ENCODE assay signal across 8 mouse cellular contexts in the genomic region with DNA sequence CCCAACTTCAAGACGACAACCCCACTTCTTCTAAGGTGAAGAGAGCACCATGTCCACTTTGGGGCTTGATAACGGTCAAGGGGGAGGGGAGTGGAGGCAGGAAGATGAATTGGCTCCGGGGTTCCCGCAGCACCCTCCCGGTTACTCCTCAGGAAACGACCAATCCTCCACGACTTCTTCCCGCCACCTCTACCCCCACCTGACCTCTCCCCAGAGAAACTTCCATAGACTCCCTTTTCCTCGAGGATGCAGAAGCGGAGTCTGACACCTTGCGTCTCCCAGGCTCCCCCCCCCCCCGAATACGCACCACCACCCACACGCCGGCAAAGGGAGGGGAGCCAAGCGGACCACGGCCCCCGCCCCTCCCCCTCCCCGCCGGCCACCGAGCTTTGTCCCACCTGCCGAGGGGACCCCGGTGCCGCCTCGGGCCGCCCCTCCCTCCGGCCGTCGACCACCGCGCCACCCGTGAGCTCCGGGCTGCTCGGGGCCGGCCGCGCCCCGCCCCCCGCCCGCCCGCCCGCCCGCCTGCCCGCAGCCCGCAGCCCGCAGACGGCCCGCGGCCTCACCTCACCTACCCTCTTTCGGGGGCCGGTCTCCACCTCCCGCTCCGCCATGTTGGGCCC. TPM values are rescaled to one million over a fixed set of nuclear protein-coding genes. Genes with fewer than 3 reads are reported as not detected.
DNase-seq lines count a peak whose midpoint lies in the region; ATAC-seq and TF ChIP-seq lines count a peak whose summit lies in the region.

No protein-coding gene starts in this region.

- peak overlapping the region; percentile 64 for H3K4me2 ChIP-seq in stomach, embryonic 14.5 days (replicated peaks; ENCODE audit: low read depth, low read length)

- H3K36me3 ChIP-seq in stomach, embryonic 14.5 days (ENCODE audit: control insufficient read depth, insufficient read depth, low read length) = no peaks in the 10 kb centered on the region

- peak; percentile 11 for DNase-seq in cerebellum, adult 11 months
- DNase-seq in adrenal gland, postnatal 25 days = peak; percentile 20
- peak; percentile 16 to 23 for DNase-seq in heart, postnatal 36 days
- peak; percentile 9 to 12 for DNase-seq in left cerebral cortex, postnatal 36 days (ENCODE audit: low spot score in 2 of 2)

- 2% methylated on average over 26 of the region's 53 CpGs for WGBS in stomach, embryonic 14.5 days

- peak overlapping the region; percentile 100 for H3K4me3 ChIP-seq in embryonic fibroblast, embryonic 13.5 days (ENCODE audit: insufficient read depth, low read length)
- peak overlapping the region; percentile 91 for H3K4me3 ChIP-seq in stomach, embryonic 14.5 days (ENCODE audit: low read depth, low read length)

- TF ChIP-seq POLR2A in embryonic fibroblast, embryonic 13.5 days (IDR thresholded peaks at IDR 0.05; ENCODE audit: low read depth, low read length) = no peak

- no peaks in the 10 kb centered on the region for H3K9me3 ChIP-seq in stomach, embryonic 14.5 days (ENCODE audit: control insufficient read depth, low read depth, low read length)

- intact Hi-C loops in heart, postnatal 36 days (cut with DNase I) = loop anchor here (5.0 to 10.0 kb wide), 2 partner anchors 50 to 503 kb away; partner anchors contain the start of gene Ago1
- intact Hi-C loops in left cerebral cortex, postnatal 36 days (cut with DNase I) = loop anchor here (2.0 to 5.0 kb wide), 3 partner anchors 40 to 109 kb away; partner anchors contain the start of genes Sfpq and Zmym6

- H3K9ac ChIP-seq in stomach, embryonic 14.5 days (replicated peaks; ENCODE audit: low read depth, low read length) = peak overlapping the region; percentile 93

- H3K27me3 ChIP-seq in stomach, embryonic 14.5 days (ENCODE audit: control insufficient read depth, insufficient read depth, low read length) = no peaks in the 10 kb centered on the region

- peak overlapping the region; percentile 68; the same call in 1 of the 2 replicates for H3K27ac ChIP-seq in embryonic fibroblast, embryonic 13.5 days (ENCODE audit: insufficient read depth, low read length)
- peak overlapping the region; percentile 94 for H3K27ac ChIP-seq in stomach, embryonic 14.5 days (ENCODE audit: low read length)

- TF ChIP-seq CTCF in embryonic fibroblast, embryonic 13.5 days (IDR thresholded peaks at IDR 0.05; ENCODE audit: borderline replicate concordance, insufficient read depth, low read length) = no peak

- H3K4me1 ChIP-seq in embryonic fibroblast, embryonic 13.5 days (ENCODE audit: control insufficient read depth, insufficient read depth, low read length) = no peaks in the 10 kb centered on the region
- no peaks in the 10 kb centered on the region for H3K4me1 ChIP-seq in stomach, embryonic 14.5 days (ENCODE audit: control insufficient read depth, insufficient read depth, low read length)

- ATAC-seq in cerebellum, adult (ENCODE audit: insufficient number of reproducible peaks, low FRiP score, low TSS enrichment) = no peak
- ATAC-seq in megakaryocyte progenitor cell, adult 5-6 weeks (replicated peaks; ENCODE audit: poor library complexity) = peak; percentile 41; the same call in 1 of the 2 replicates
- peak; percentile 39 for ATAC-seq in stomach, embryonic 14.5 days (ENCODE audit: insufficient number of reproducible peaks, insufficient read depth, low FRiP score, low read depth)

RNA-seq across cellular contexts. Expression of gene Zmym4, which starts 0.6 kb away (rescaled TPM):
- total RNA-seq in adrenal gland, postnatal 25 days (2021) = 46.7 and 56.0 TPM in 2 replicates
- 53.3 and 59.7 TPM in 2 replicates for polyA plus RNA-seq in embryonic fibroblast, embryonic 13.5 days (2011; ENCODE audit: insufficient read length, low read depth, missing spikeins)
- total RNA-seq in heart, postnatal 36 days (2021) = 10 to 100 TPM; 19.8 to 20.8 TPM
- total RNA-seq in left cerebral cortex, postnatal 36 days (2021) = 10 to 100 TPM; 43.4 to 61.0 TPM
- total RNA-seq in megakaryocyte progenitor cell, adult 5-6 weeks (2015) = 51.9 and 70.5 TPM in 2 replicates
- 32.0 and 62.9 TPM in 2 replicates for total RNA-seq in megakaryocyte progenitor cell, adult 5-6 weeks (2017)
- 28.9 and 34.7 TPM in 2 replicates for polyA plus RNA-seq in stomach, embryonic 14.5 days (2014; fragmentation: Nextera tagmentation; extraction: Ambion mirVana)

RNA-seq across cellular contexts. Expression of gene Sfpq, which starts 53.8 kb away (rescaled TPM):
- total RNA-seq in adrenal gland, postnatal 25 days (2021) = 203 and 286 TPM in 2 replicates
- polyA plus RNA-seq in embryonic fibroblast, embryonic 13.5 days (2011; ENCODE audit: insufficient read length, low read depth, missing spikeins) = 280 and 376 TPM in 2 replicates
- total RNA-seq in heart, postnatal 36 days (2021) = 10 to 100 TPM; 72.2 to 78.2 TPM
- total RNA-seq in left cerebral cortex, postnatal 36 days (2021) = 100 to 1,000 TPM; 163 to 281 TPM
- 490 and 507 TPM in 2 replicates for total RNA-seq in megakaryocyte progenitor cell, adult 5-6 weeks (2015)
- 686 and 899 TPM in 2 replicates for total RNA-seq in megakaryocyte progenitor cell, adult 5-6 weeks (2017)
- 128 and 142 TPM in 2 replicates for polyA plus RNA-seq in stomach, embryonic 14.5 days (2014; fragmentation: Nextera tagmentation; extraction: Ambion mirVana)
